Mouse (Mus musculus) thymus, adult 2 months (tissue): ENCODE measurements at regions not wholly inside any gene's neighbourhood (a gene's known extent, or its start where the extent isn't known, plus 50 kb on each side); places are given as distances from the start of the nearest gene placed in this dataset.

Source experiments
- DNase-seq: peaks from one replicate; pipeline ENCODE4 v3.0.0; 2021
- H3K27ac ChIP-seq: fragments of 200-500 bp; 2 replicates; pipeline ENCODE4 v1.5.1; 2012; ENCODE audit warnings: low read length, control low read depth; ENCODE audit not compliant: control insufficient read depth, insufficient read depth
- H3K27me3 ChIP-seq: fragments of 200-500 bp; 2 replicates; pipeline ENCODE4 v1.6.1; 2012; ENCODE audit warnings: mild to moderate bottlenecking, low read length, moderate library complexity, mixed read lengths; ENCODE audit not compliant: control insufficient read depth, insufficient read depth
- H3K36me3 ChIP-seq: fragments of 200-500 bp; 2 replicates; pipeline ENCODE4 v1.6.1; 2012; ENCODE audit warnings: mild to moderate bottlenecking, low read length, moderate library complexity; ENCODE audit not compliant: control insufficient read depth, insufficient read depth
- H3K4me1 ChIP-seq: fragments of 200-500 bp; replicated peaks from 2 replicates; pipeline ENCODE4 v1.6.1; 2012; ENCODE audit warnings: low read length; ENCODE audit not compliant: control insufficient read depth, insufficient read depth
- H3K4me3 ChIP-seq: fragments of 200-500 bp; 2 replicates; pipeline ENCODE4 v1.5.1; 2012; ENCODE audit warnings: mild to moderate bottlenecking, low read length, control low read depth, moderate library complexity; ENCODE audit not compliant: control insufficient read depth, insufficient read depth
- CTCF ChIP-seq: fragments of 200-500 bp; IDR thresholded peaks from 2 replicates; pipeline ENCODE4 v1.5.1; 2012; ENCODE audit warnings: mild to moderate bottlenecking, control low read depth, low read length, moderate library complexity, borderline replicate concordance; ENCODE audit not compliant: control insufficient read depth, poor library complexity, insufficient read depth; ENCODE audit errors: extremely low read depth
- POLR2A ChIP-seq: fragments of 200-500 bp; IDR thresholded peaks from 2 replicates; pipeline ENCODE4 v1.6.1; 2012; ENCODE audit warnings: mild to moderate bottlenecking, low read length, control low read depth, moderate library complexity; ENCODE audit not compliant: control insufficient read depth, poor library complexity, insufficient read depth; ENCODE audit errors: extremely low read depth
- WGBS: fragments of 180-500 bp; shearing (Covaris S2); methylation state at CpG from one replicate; pipeline ENCODE4 v1.1.7; 2018; 5-methylcytosine and 5-hydroxymethylcytosine counted together

- H3K27ac ChIP-seq, result no peak overlapping the region
- H3K4me1 ChIP-seq, result 0 out of 2 replicates have a peak, but pooled peaks cover 3% of the 10 kb centered on the region
- TF ChIP-seq POLR2A (no peak), CTCF (no peak)
- DNase-seq, result no peak
- WGBS, result 89% methylated on average over 6 of the region's 6 CpGs
- no peaks in the 10 kb centered on the region for H3K27me3 ChIP-seq
- H3K36me3 ChIP-seq, result no peaks in the 10 kb centered on the region
- H3K4me3 ChIP-seq, result no peak overlapping the region
These were observed 238.4 kb downstream of the Ets1 start for GRCm38 (mm10) chr9:32874306-32874875.

- DNase-seq, result no peak
- H3K27ac ChIP-seq, result no peak overlapping the region
- TF ChIP-seq CTCF (no peak), POLR2A (no peak)
- H3K36me3 ChIP-seq, result no peaks in the 10 kb centered on the region
- WGBS, result 88% methylated on average over 7 of the region's 7 CpGs
- peaks cover 11% of the 10 kb centered on the region for H3K4me1 ChIP-seq
- H3K27me3 ChIP-seq, result no peaks in the 10 kb centered on the region
- no peak overlapping the region for H3K4me3 ChIP-seq
These were observed 247.0 kb downstream of the Ets1 start for GRCm38 (mm10) chr9:32882819-32883587.

GRCm38 (mm10) chr9:32886008-32886650, 250.1 kb downstream of the Ets1 start:
- Histone ChIP-seq H3K27me3 (no peaks in the 10 kb centered on the region), H3K27ac (no peak overlapping the region), H3K36me3 (no peaks in the 10 kb centered on the region), H3K4me3 (no peak overlapping the region), H3K4me1 (peaks cover 11% of the 10 kb centered on the region)
- DNase-seq, result no peak
- TF ChIP-seq POLR2A (no peak), CTCF (no peak)
- WGBS, result 95% methylated on average over 6 of the region's 6 CpGs

- TF ChIP-seq POLR2A, result no peak
- no peak for TF ChIP-seq CTCF
- no peak overlapping the region for H3K4me3 ChIP-seq
- H3K27me3 ChIP-seq, result no peaks in the 10 kb centered on the region
- peaks cover 8% of the 10 kb centered on the region for H3K4me1 ChIP-seq
- no peaks in the 10 kb centered on the region for H3K36me3 ChIP-seq
- DNase-seq, result no peak
- no peak overlapping the region for H3K27ac ChIP-seq
- WGBS, result 88% methylated on average over 4 of the region's 4 CpGs
These were observed 263.8 kb downstream of the Ets1 start for GRCm38 (mm10) chr9:32899801-32900200.

GRCm38 (mm10) chr9:32901287-32901686, 265.3 kb downstream of the Ets1 start:
- Histone ChIP-seq H3K4me1 (peaks cover 13% of the 10 kb centered on the region), H3K4me3 (no peak overlapping the region), H3K36me3 (no peaks in the 10 kb centered on the region), H3K27me3 (no peaks in the 10 kb centered on the region), H3K27ac (no peak overlapping the region)
- WGBS, result 70% methylated on average over 4 of the region's 4 CpGs
- TF ChIP-seq POLR2A (no peak), CTCF (no peak)
- DNase-seq, result no peak

- Histone ChIP-seq H3K4me3 (peak overlapping the region; percentile 9; the same call in 1 of the 2 replicates), H3K36me3 (no peaks in the 10 kb centered on the region), H3K4me1 (peaks cover 23% of the 10 kb centered on the region), H3K27ac (peak overlapping the region; percentile 67), H3K27me3 (no peaks in the 10 kb centered on the region)
- DNase-seq, result peak; percentile 45
- WGBS, result 10% methylated on average over 8 of the region's 8 CpGs
- no peak for TF ChIP-seq POLR2A
These were observed 270.3 kb downstream of the Ets1 start for GRCm38 (mm10) chr9:32906233-32906872.

- Histone ChIP-seq H3K4me3 (no peak overlapping the region), H3K36me3 (no peaks in the 10 kb centered on the region), H3K4me1 (peaks cover 37% of the 10 kb centered on the region), H3K27ac (peak overlapping the region; percentile 82), H3K27me3 (no peaks in the 10 kb centered on the region)
- peak; percentile 66 for DNase-seq
- TF ChIP-seq POLR2A, result no peak
- no peak for TF ChIP-seq CTCF
- 31% methylated on average over 7 of the region's 7 CpGs for WGBS
These were observed 274.6 kb downstream of the Ets1 start for GRCm38 (mm10) chr9:32910641-32911040.
